Mouse (Mus musculus): ENCODE measurements at regions not wholly inside any gene's neighbourhood (a gene's known extent, or its start where the extent isn't known, plus 50 kb on each side); places are given as distances from the start of the nearest gene placed in this dataset.

- no peak for ATAC-seq (replicated peaks; ENCODE audit: low read depth, poor library complexity, severe bottlenecking)
Observed at GRCm38 (mm10) chr1:127152840-127153239, 52.0 kb upstream of the Mgat5 start.

- peak; percentile 47; the same call in 1 of the 2 replicates for ATAC-seq (replicated peaks; ENCODE audit: low read depth, poor library complexity, severe bottlenecking)
Observed at GRCm38 (mm10) chr1:127135521-127135920, 69.3 kb upstream of the Mgat5 start.

GRCm38 (mm10) chr1:127131871-127132270 lies 72.9 kb upstream of the Mgat5 start:
- no peak for ATAC-seq (replicated peaks; ENCODE audit: low read depth, poor library complexity, severe bottlenecking)

- no peak for ATAC-seq (replicated peaks; ENCODE audit: low read depth, poor library complexity, severe bottlenecking)
Observed at GRCm38 (mm10) chr1:127124862-127125261, 80.0 kb upstream of the Mgat5 start.

- ATAC-seq (replicated peaks; ENCODE audit: low read depth, poor library complexity, severe bottlenecking): peak; percentile 95
Observed at GRCm38 (mm10) chr1:127118019-127118418, 86.8 kb upstream of the Mgat5 start.

- ATAC-seq (replicated peaks; ENCODE audit: low read depth, poor library complexity, severe bottlenecking): no peak
Observed at GRCm38 (mm10) chr1:127107485-127107884, 97.3 kb upstream of the Mgat5 start.

- ATAC-seq (replicated peaks; ENCODE audit: low read depth, poor library complexity, severe bottlenecking): no peak
Observed at GRCm38 (mm10) chr1:127105861-127106260, 99.0 kb upstream of the Mgat5 start.

- ATAC-seq (replicated peaks; ENCODE audit: low read depth, poor library complexity, severe bottlenecking): no peak
Observed at GRCm38 (mm10) chr1:127103664-127104063, 101.2 kb upstream of the Mgat5 start.

- no peak for ATAC-seq (replicated peaks; ENCODE audit: low read depth, poor library complexity, severe bottlenecking)
Observed at GRCm38 (mm10) chr1:127098871-127099420, 105.9 kb upstream of the Mgat5 start.

- ATAC-seq (replicated peaks; ENCODE audit: low read depth, poor library complexity, severe bottlenecking): no peak
Observed at GRCm38 (mm10) chr1:127087616-127088015, 117.2 kb upstream of the Mgat5 start.

GRCm38 (mm10) chr1:127085988-127086387 lies 118.8 kb upstream of the Mgat5 start:
- peak; percentile 76 for ATAC-seq (replicated peaks; ENCODE audit: low read depth, poor library complexity, severe bottlenecking)

GRCm38 (mm10) chr1:127083761-127084308 lies 121.0 kb upstream of the Mgat5 start:
- peak; percentile 27 for ATAC-seq (replicated peaks; ENCODE audit: low read depth, poor library complexity, severe bottlenecking)

- ATAC-seq (replicated peaks; ENCODE audit: low read depth, poor library complexity, severe bottlenecking): no peak
Observed at GRCm38 (mm10) chr1:127079012-127079411, 125.8 kb upstream of the Mgat5 start.

GRCm38 (mm10) chr1:127062430-127062829 lies 142.4 kb upstream of the Mgat5 start:
- ATAC-seq (replicated peaks; ENCODE audit: low read depth, poor library complexity, severe bottlenecking): no peak

- no peak for ATAC-seq (replicated peaks; ENCODE audit: low read depth, poor library complexity, severe bottlenecking)
Observed at GRCm38 (mm10) chr1:127045711-127046420, 158.9 kb upstream of the Mgat5 start.

- ATAC-seq (replicated peaks; ENCODE audit: low read depth, poor library complexity, severe bottlenecking): no peak
Observed at GRCm38 (mm10) chr1:127034748-127035147, 170.1 kb upstream of the Mgat5 start.

GRCm38 (mm10) chr1:127031563-127031962 lies 173.3 kb upstream of the Mgat5 start:
- no peak for ATAC-seq (replicated peaks; ENCODE audit: low read depth, poor library complexity, severe bottlenecking)

- ATAC-seq (replicated peaks; ENCODE audit: low read depth, poor library complexity, severe bottlenecking): no peak
Observed at GRCm38 (mm10) chr1:127028872-127029497, 175.8 kb upstream of the Mgat5 start.

GRCm38 (mm10) chr1:127023100-127023499 lies 181.7 kb upstream of the Mgat5 start:
- no peak for ATAC-seq (replicated peaks; ENCODE audit: low read depth, poor library complexity, severe bottlenecking)

- ATAC-seq (replicated peaks; ENCODE audit: low read depth, poor library complexity, severe bottlenecking): peak; percentile 72
Observed at GRCm38 (mm10) chr1:127017698-127018097, 187.1 kb upstream of the Nckap5 start.

GRCm38 (mm10) chr1:127015894-127016245 lies 185.3 kb upstream of the Nckap5 start:
- no peak for ATAC-seq (replicated peaks; ENCODE audit: low read depth, poor library complexity, severe bottlenecking)
